Mouse (Mus musculus) kidney, embryonic 15.5 days (tissue): Measurements from ENCODE around the gene Krtdap. TPM values are rescaled to one million over a fixed set of nuclear protein-coding genes. Genes with fewer than 3 reads are reported as not detected.
"Not testable (repeated sequence)": the region's sequence is repeated elsewhere in the genome, so short reads cannot be mapped to it uniquely, and the experiment has no call there.

Experiments
- ATAC-seq: fragments of 200-750 bp; cut with Nextera tagmentation; replicated peaks from 2 replicates; pipeline ENCODE4 v1.8.0; 2017; ENCODE audit warnings: moderate TSS enrichment; ENCODE audit not compliant: low FRiP score
- H3K27ac ChIP-seq: fragments of 300-500 bp; sonication (generic); 2 replicates; pipeline ENCODE4 v1.5.1; 2015; ENCODE audit warnings: mild to moderate bottlenecking, inconsistent platforms
- H3K27me3 ChIP-seq: fragments of 300-500 bp; sonication (generic); 2 replicates; pipeline ENCODE4 v1.6.1; 2015; ENCODE audit warnings: inconsistent platforms
- H3K36me3 ChIP-seq: fragments of 300-500 bp; sonication (generic); 2 replicates; pipeline ENCODE4 v1.6.1; 2015; ENCODE audit warnings: inconsistent platforms
- H3K4me1 ChIP-seq: fragments of 300-500 bp; sonication (generic); 2 replicates; pipeline ENCODE4 v1.6.1; 2015; ENCODE audit warnings: inconsistent platforms
- H3K4me2 ChIP-seq: fragments of 300-500 bp; sonication (generic); 2 replicates; pipeline ENCODE4 v1.6.1; 2015; ENCODE audit warnings: moderate library complexity, mild to moderate bottlenecking, inconsistent platforms
- H3K4me3 ChIP-seq: fragments of 300-500 bp; sonication (generic); replicated peaks from 2 replicates; pipeline ENCODE4 v1.5.1; 2015; ENCODE audit warnings: mild to moderate bottlenecking, inconsistent platforms
- H3K9ac ChIP-seq: fragments of 300-500 bp; sonication (generic); 2 replicates; pipeline ENCODE4 v1.6.1; 2015; ENCODE audit warnings: mild to moderate bottlenecking, inconsistent platforms
- H3K9me3 ChIP-seq: fragments of 300-500 bp; sonication (generic); replicated peaks from 2 replicates; pipeline ENCODE4 v1.6.1; 2016; ENCODE audit warnings: inconsistent platforms
- WGBS: fragments of 180-500 bp; shearing (Covaris S2); methylation state at CpG from one replicate; pipeline ENCODE4 v1.1.7; 2015; ENCODE audit warnings: mixed read lengths; 5-methylcytosine and 5-hydroxymethylcytosine counted together
- polyA plus RNA-seq: library from polyadenylated mRNA; unstranded; fragments of >200 nt; fragmentation: Nextera tagmentation; extraction: Ambion mirVana; gene quantifications from 2 replicates; pipeline ENCODE4 v1.2.1, GENCODE M21; 2015

The Krtdap gene
- polyA plus RNA-seq: 5.8 and 26.9 TPM in 2 replicates

- no peak within 1 kb of the TSS for H3K27ac ChIP-seq
- H3K9ac ChIP-seq: no peak within 1 kb of the TSS
- H3K36me3 ChIP-seq: no peaks in the 10 kb centered on the region
- no peaks in the 10 kb centered on the region for H3K27me3 ChIP-seq
- H3K9me3 ChIP-seq: no peaks in the 10 kb centered on the region
- ATAC-seq: no peak
- H3K4me2 ChIP-seq: no peak within 1 kb of the TSS
- 55% methylated on average over 15 of the region's 15 CpGs for WGBS
- H3K4me1 ChIP-seq: peaks cover 3% of the 10 kb centered on the region; the same call in 1 of the 2 replicates
- H3K4me3 ChIP-seq: no peak within 1 kb of the TSS
Observed at GRCm38 (mm10) chr7:30787377-30788022, at the start of gene Krtdap. Gene Krtdap (plus strand): TSS chr7:30787896.

DNA sequence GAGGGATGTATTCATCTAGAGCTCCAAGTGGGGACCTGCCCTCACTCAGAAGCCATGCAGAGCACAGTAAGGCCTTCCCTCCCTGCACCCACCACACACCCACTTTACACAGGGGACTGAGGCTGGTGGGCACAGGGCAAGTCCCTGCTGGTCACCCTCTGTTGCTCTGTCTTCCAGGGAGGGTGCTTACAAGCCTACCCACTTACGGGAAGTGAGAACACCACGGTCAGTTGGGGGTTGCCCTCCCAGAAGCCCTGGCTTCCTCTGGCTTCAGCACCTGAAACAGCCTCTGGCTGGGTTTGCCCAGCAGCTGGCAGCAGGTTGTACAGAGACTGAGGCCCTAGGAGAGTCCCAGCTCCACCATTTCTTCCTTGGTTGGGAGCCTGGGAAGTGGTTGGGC is 45.1 kb upstream of the Krtdap start:
- 79% methylated on average over 2 of the region's 2 CpGs for WGBS
- not testable (repeated sequence) for H3K4me2 ChIP-seq, H3K27me3 ChIP-seq, ATAC-seq, H3K4me1 ChIP-seq, H3K9ac ChIP-seq, H3K27ac ChIP-seq, H3K4me3 ChIP-seq, H3K9me3 ChIP-seq
- 0 out of 2 replicates have a peak, but pooled peaks cover 12% of the 10 kb centered on the region for H3K36me3 ChIP-seq

GRCm38 (mm10) chr7:30743617-30744016 is 44.1 kb upstream of the Krtdap start, which contains the start of gene Gapdhs:
Gene Gapdhs (minus strand): TSS chr7:30743681.
- H3K4me2 ChIP-seq, ATAC-seq, H3K27me3 ChIP-seq, H3K9me3 ChIP-seq, H3K4me1 ChIP-seq, H3K9ac ChIP-seq, H3K27ac ChIP-seq, H3K4me3 ChIP-seq, H3K36me3 ChIP-seq: not testable (repeated sequence)
- WGBS: 89% methylated on average over 3 of the region's 4 CpGs

- H3K4me1 ChIP-seq: peaks cover 5% of the 10 kb centered on the region; the same call in 1 of the 2 replicates
- H3K27ac ChIP-seq: no peak overlapping the region
- ATAC-seq: no peak
Observed at GRCm38 (mm10) chr7:30744022-30744598, 43.6 kb upstream of the Krtdap start.

DNA sequence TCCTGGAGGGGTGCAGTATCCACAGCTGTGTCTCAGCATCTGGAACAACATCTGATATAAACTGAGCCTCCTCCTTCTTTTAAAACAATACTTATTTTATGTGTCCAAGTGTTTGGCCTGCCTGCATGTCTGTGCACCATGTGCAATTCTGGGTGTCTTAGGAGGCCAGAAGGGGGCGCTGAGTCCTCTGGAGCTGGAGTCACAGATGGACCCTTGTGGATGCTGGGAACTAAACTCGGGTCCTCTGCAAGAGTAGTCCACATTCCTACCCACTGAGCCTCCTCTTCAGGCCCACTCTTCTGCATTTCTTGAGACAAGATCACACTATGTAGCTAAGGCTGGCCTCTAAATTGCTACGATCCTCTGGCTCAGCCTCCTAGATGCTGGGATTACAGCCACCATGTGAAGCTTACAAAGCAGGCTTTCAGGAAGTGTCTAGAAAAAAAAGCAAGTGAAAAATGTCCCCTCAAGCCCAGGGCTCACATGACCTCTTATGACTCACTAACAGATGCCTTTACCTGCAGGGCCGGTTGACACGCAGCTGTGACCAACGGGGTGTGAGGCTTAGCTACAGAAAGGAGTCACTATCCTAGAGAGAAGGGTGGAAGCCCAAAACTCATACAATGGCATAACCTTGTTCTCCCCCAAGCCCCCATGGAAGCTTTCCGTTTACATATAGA is 40.0 kb upstream of the Krtdap start:
- no peak for ATAC-seq
- WGBS: 79% methylated on average over 7 of the region's 7 CpGs
- Histone ChIP-seq H3K36me3 (no peaks in the 10 kb centered on the region), H3K27ac (no peak overlapping the region), H3K4me1 (peaks cover 28% of the 10 kb centered on the region), H3K27me3 (no peaks in the 10 kb centered on the region), H3K9ac (no peak overlapping the region), H3K9me3 (no peaks in the 10 kb centered on the region), H3K4me3 (no peak overlapping the region), H3K4me2 (no peak overlapping the region)

More at GRCm38 (mm10) chr7:30744022-30744598, 43.6 kb upstream of the Krtdap start:
- Histone ChIP-seq H3K9me3 (no peaks in the 10 kb centered on the region), H3K9ac (no peak overlapping the region), H3K27me3 (no peaks in the 10 kb centered on the region), H3K4me2 (no peak overlapping the region), H3K4me3 (no peak overlapping the region), H3K36me3 (0 out of 2 replicates have a peak, but pooled peaks cover 7% of the 10 kb centered on the region)
- WGBS: 32% methylated on average over 4 of the region's 4 CpGs

DNA sequence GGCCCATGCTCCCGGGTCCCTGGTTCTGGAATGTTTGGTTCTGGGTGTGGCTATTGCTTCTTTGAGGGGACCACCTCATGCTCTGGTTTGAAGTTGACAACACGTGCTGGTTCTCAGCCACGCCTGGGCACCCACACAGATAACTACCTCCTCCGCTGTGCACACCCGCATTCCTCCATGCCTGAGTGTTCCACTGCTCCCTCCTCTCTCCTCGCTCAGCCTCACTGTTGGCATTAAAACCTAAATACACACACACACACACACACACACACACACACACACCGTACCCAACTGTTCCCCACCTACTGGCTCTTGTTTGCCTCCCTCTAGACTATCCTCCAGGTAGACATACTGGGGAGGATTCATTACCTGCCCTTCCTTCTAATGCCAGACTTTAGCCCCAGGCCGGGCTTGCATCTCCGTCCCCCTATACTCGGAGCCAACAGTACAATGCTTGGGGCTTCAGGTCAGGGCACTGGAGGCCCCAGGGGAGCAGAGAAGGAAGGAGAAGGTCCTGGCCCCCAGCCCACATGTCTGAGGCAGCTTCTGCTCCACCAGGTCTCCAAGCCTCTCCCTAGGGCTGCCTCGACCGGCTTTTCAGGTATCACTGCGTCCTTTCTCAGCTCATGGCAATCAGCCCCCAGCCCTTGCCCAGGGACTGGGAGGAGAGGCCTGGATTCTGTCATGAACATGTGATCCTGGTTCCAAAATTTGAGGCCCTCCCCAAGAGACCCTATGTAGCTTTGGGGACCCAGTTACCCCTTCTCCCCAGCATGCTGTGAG is 37.7 kb upstream of the Krtdap start:
- Histone ChIP-seq H3K27ac (0 out of 2 replicates have a peak overlapping the region, but pooled peaks have one; percentile 4), H3K4me1 (peaks cover 23% of the 10 kb centered on the region)
- ATAC-seq: peak; percentile 71

GRCm38 (mm10) chr7:30751086-30751669 is 36.5 kb upstream of the Krtdap start, which contains the start of gene Sbsn:
Gene Sbsn (plus strand): TSS chr7:30751471.
- Histone ChIP-seq H3K9ac (no peak within 1 kb of the TSS), H3K27ac (0 out of 2 replicates have a peak within 1 kb of the TSS, but pooled peaks have one; percentile 7), H3K27me3 (no peaks in the 10 kb centered on the region), H3K9me3 (peaks cover 3% of the 10 kb centered on the region; the same call in 1 of the 2 replicates), H3K4me2 (no peak within 1 kb of the TSS), H3K4me3 (no peak within 1 kb of the TSS), H3K36me3 (peaks cover 7% of the 10 kb centered on the region; the same call in 1 of the 2 replicates), H3K4me1 (peaks cover 23% of the 10 kb centered on the region)
- WGBS: 25% methylated on average over 5 of the region's 5 CpGs
- peak; percentile 52 for ATAC-seq

More for the DNA sequence above, 37.7 kb upstream of the Krtdap start:
- no peak overlapping the region for H3K9ac ChIP-seq
- peaks cover 4% of the 10 kb centered on the region; the same call in 1 of the 2 replicates for H3K36me3 ChIP-seq
- H3K4me3 ChIP-seq: no peak overlapping the region
- no peak overlapping the region for H3K4me2 ChIP-seq
- no peaks in the 10 kb centered on the region for H3K27me3 ChIP-seq
- WGBS: 61% methylated on average over 13 of the region's 13 CpGs
- H3K9me3 ChIP-seq: peaks cover 1% of the 10 kb centered on the region; the same call in 1 of the 2 replicates

- ATAC-seq: no peak
- Histone ChIP-seq H3K4me3 (no peak overlapping the region), H3K27me3 (no peaks in the 10 kb centered on the region), H3K27ac (no peak overlapping the region), H3K9ac (no peak overlapping the region), H3K4me2 (no peak overlapping the region), H3K36me3 (peaks cover 7% of the 10 kb centered on the region; the same call in 1 of the 2 replicates), H3K4me1 (no peaks in the 10 kb centered on the region), H3K9me3 (peaks cover 3% of the 10 kb centered on the region; the same call in 1 of the 2 replicates)
- WGBS: 79% methylated on average over 3 of the region's 3 CpGs
Observed at GRCm38 (mm10) chr7:30757001-30757400, 30.7 kb upstream of the Krtdap start.

DNA sequence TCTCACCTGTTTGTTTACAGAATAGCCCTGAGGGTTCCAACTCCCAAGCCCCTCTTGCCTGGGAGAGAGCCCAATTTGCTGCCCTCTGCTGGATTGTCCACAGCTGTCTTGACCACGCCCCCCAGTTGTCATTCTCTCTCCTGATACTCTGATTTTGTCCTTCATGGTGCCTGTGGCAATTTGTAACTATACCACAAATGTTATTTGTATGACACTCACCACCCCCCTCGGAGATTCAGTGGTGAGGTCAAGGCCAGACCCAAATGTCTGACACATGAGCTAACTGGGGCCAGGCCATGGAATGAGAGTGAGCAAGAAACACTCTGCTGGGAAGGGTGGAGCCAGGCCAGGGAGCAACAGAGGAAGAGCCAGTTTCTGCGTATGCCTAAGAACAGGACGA is 28.8 kb upstream of the Krtdap start:
- no peaks in the 10 kb centered on the region for H3K4me1 ChIP-seq
- 19% methylated on average over 4 of the region's 4 CpGs for WGBS
- no peaks in the 10 kb centered on the region for H3K27me3 ChIP-seq
- no peak overlapping the region for H3K27ac ChIP-seq
- H3K36me3 ChIP-seq: peaks cover 7% of the 10 kb centered on the region; the same call in 1 of the 2 replicates
- H3K4me3 ChIP-seq: no peak overlapping the region
- no peak overlapping the region for H3K4me2 ChIP-seq
- H3K9ac ChIP-seq: no peak overlapping the region
- 0 out of 2 replicates have a peak, but pooled peaks have one; percentile 40 for ATAC-seq
- peaks cover 3% of the 10 kb centered on the region; the same call in 1 of the 2 replicates for H3K9me3 ChIP-seq

DNA sequence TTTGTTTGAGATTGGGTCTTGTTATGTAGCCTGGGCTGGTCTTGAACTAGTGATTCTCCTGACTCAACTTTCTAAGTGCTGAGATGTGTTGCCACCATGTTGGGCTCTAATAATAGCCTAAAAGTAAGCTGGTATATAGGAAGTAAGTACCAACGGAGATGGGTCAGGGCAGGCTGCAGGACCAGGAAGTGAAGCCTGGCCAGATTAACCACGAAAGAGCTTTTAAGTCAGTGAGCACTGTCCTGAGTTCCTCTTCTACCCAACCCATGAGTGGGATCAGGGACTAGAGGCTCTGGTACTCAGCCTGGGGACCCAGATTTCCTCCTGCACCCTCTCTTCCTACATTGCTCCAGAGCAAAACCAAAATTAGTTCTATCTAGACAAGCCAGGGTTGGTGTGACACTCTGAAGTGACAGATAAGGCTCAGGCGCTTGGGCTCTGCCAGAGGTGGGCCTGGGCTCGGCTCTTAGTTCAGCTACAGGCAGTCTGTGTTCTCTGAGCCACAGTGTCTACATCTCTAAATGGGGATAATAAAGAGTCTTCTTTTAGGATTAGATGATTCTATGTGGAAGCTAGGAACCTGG is 25.8 kb upstream of the Krtdap start:
- no peaks in the 10 kb centered on the region for H3K36me3 ChIP-seq
- no peak for ATAC-seq
- H3K27me3 ChIP-seq: no peaks in the 10 kb centered on the region
- H3K4me2 ChIP-seq: no peak overlapping the region
- H3K4me3 ChIP-seq: no peak overlapping the region
- H3K9me3 ChIP-seq: no peaks in the 10 kb centered on the region
- WGBS: 79% methylated on average over 4 of the region's 4 CpGs
- H3K27ac ChIP-seq: no peak overlapping the region
- H3K9ac ChIP-seq: no peak overlapping the region
- no peaks in the 10 kb centered on the region for H3K4me1 ChIP-seq

- H3K9ac ChIP-seq: no peak within 1 kb of the TSS
- H3K4me2 ChIP-seq: no peak within 1 kb of the TSS
- WGBS: 33% methylated on average over 5 of the region's 5 CpGs
- no peaks in the 10 kb centered on the region for H3K4me1 ChIP-seq
- H3K27me3 ChIP-seq: peaks cover 2% of the 10 kb centered on the region; the same call in 1 of the 2 replicates
- no peak within 1 kb of the TSS for H3K27ac ChIP-seq
- no peaks in the 10 kb centered on the region for H3K9me3 ChIP-seq
- no peak within 1 kb of the TSS for H3K4me3 ChIP-seq
- no peaks in the 10 kb centered on the region for H3K36me3 ChIP-seq
- no peak for ATAC-seq
Observed at GRCm38 (mm10) chr7:30763456-30763855, 24.2 kb upstream of the Krtdap start, which contains the start of gene Dmkn. Gene Dmkn (plus strand): TSS chr7:30763756.
